Mouse (Mus musculus): ENCODE data around the gene Gm29110.
"Not testable (repeated sequence)": the region's sequence is repeated elsewhere in the genome, so short reads cannot be mapped to it uniquely, and the experiment has no call there.

The Gm29110 gene

DNA sequence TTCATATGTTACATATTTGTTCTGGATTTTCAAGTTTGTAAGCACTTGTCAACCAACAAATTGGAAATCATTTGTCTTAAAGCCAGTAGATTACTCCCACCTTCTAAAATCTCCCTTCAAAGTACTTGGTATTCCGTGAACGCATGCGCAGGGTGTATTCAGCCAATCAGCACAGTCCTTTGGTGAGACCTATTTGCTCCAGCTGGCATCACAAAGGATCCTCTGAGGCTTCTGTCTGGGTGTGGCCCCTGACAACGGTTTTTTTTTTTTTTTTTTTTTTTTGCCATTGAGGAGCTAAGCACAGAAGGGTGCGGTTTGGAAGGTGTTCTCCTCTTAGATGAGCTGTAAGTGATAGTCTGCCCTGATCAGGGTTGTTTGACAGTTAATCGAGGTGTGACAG is at the start of gene Gm29110:
Gene Gm29110 (plus strand): TSS at position 301 of the 400 bp plus-strand sequence.
- not testable (repeated sequence) for DNase-seq (ENCODE audit: low spot score)

All from ovary, postnatal 10 days (tissue).